Mouse (Mus musculus): ENCODE results near the gene Gpbar1.

GRCm38 (mm10) chr1:74298996-74299395, 20.6 kb downstream of the Gpbar1 start:
- no peak for TF ChIP-seq CTCF (IDR thresholded peaks at IDR 0.05; ENCODE audit: low read depth, low read length)
- TF ChIP-seq POLR2AphosphoS5 (IDR thresholded peaks at IDR 0.05; ENCODE audit: insufficient replicate concordance, low read depth, low read length): no peak
- no peak for TF ChIP-seq GATA1 (IDR thresholded peaks at IDR 0.05; ENCODE audit: borderline replicate concordance, low read length)
- TF ChIP-seq GATA2 (IDR thresholded peaks at IDR 0.05; ENCODE audit: borderline replicate concordance, low read depth, low read length): no peak
